Mouse (Mus musculus) embryo, embryonic 10.5 days (tissue): Measurements from ENCODE around the gene Trpc4ap.
"Not testable (repeated sequence)": the region's sequence is repeated elsewhere in the genome, so short reads cannot be mapped to it uniquely, and the experiment has no call there.

Experiments
- DNase-seq: peaks from one replicate; pipeline ENCODE4 v3.0.0-alpha.2; 2015; ENCODE audit warnings: low spot score

Trpc4ap gene

DNA sequence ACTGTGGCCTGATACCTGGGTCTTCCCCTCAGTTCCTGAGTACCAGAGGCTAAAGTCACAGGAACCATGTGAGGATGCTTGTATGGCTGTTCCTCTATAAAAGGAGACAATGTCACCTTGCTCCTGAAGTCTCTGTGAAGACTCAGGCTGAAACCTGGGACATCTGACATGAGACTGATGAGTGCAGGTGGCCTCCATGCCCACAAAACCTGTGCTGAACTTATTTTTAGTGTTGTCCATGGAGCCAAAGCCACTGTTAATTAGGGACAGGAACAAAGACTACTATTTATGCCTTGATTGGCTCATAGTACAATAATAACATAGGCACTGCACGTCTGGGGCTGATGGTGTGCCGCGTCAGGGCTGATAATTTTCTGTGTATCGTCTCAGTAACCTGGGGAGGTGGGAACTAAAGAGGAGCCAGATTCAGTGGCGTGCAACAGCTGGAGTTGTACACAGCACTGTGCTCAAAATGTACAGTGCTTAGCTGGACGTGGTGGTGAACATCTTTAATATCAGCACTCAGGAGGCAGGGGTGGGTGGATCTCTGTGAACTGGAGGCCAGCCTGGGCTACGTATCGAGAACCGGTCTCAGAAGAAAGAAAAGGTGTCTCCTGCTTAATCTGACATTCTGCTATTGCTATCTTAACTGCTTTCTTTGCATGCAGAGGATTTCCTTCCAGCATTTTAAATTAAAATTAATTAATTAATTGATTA, 80.2 kb downstream of the Trpc4ap start:
- no peak for DNase-seq

DNA sequence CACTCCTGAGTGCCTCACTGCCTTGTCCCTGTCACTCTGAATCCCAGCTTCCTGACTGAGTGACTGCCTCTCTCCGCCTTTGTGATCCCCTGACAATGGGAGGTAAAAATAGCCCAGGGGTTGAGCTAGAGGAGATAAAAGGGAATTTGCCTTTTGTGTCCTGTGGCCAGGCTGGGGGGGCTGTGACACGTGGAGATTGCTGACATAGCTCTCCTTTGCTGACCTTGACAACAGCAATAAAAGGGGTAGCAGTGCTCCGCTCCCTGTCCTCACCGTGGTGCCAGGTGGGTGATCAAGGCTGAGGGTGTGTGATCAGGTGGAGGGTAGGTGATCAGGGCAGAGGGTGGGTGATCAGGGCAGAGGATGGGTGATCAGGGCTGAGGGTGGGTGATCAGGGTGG, 81.2 kb downstream of the Trpc4ap start, which contains the start of gene Myh7b:
Gene Myh7b, plus strand, starts transcription at position 235 of the 400 bp plus-strand sequence.
- DNase-seq, result no peak

DNA sequence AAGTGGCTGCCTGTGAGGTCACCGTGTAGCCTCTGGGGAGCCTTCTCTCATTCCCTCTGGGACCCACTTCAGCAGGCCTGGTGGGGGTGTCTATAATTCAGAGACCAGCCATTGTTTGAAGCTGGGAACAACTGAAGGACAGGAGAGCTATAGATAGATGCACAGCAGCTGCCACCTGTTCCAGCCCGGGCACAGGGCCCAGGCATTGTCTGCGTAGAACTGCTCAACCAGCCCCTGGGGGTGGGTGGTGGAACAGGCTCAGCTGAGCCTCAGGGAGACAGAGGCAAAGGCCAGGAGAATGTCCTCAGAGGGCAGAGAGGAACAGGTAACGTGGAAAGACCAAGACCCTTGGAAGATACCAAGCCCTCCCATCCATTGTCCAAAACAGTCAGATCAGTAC, 85.8 kb downstream of the Trpc4ap start:
- no peak for DNase-seq

DNA sequence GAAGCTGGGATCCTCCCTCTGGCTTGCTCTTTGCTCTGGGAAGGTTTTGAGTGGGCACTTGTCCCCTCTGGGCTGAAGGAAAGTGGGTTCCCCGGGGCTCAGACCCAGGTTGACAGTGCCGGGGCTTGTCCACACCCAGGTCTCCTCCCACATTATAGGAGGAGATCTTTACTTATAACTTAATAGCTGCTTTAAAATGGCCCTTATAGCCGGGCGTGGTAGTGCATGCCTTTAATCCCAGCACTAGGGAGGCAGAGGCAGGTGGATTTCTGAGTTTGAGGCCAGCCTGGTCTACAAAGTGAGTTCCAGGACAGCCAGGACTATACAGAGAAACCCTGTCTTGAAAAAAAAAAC, 87.0 kb downstream of the Trpc4ap start:
- DNase-seq, result not testable (repeated sequence)

DNA sequence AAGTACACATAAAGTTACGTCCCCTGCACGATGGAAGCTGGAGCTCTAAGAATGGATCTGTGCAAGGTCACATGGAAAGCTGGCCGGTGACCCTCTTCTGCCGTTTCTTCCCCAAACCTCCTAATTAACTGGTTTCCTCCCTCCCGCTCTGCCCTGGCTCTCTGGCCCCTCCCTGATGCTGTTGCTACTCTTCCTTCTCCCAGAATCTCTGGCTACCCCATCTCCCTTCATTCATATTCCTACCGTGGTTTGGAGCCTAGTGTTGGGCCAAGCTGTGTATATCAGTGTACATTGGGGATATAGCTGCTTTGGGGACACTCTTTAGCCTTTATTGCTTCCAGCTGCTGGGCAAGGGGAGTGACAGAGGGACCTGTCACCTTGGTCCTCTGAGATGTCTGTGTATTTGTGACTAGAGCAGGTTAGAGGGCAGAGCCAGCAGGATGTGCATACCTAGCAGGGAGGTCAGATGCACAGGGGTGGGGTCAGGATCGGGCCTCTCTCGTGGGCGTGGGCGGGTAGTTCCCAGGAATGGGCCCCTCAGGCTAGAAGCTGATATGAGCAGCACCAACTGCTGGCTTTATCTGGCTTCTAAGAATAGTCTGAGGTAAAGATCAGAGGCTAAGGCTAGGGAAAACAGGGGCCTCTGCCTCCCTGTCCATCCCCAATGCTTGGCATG, 87.5 kb downstream of the Trpc4ap start:
- DNase-seq, result no peak

DNA sequence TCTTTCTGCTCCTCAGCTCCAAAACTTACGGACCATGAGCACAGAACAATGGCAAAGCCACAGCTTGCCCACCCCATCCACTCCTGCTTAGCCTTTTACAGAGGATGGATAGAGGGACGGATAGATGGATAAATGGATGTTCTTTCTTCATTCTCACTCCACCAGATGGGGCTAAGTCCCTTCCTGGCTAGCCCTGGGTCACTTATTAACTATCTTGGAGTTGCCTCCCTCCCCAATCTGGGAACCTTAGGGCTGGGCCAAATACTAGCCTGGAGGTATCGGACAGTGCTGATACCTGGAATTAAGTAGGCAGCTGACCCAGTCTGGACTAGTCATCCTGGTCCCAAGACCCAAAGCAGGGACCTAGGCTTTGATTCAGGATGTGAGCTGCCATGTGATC, 88.5 kb downstream of the Trpc4ap start:
- no peak for DNase-seq

DNA sequence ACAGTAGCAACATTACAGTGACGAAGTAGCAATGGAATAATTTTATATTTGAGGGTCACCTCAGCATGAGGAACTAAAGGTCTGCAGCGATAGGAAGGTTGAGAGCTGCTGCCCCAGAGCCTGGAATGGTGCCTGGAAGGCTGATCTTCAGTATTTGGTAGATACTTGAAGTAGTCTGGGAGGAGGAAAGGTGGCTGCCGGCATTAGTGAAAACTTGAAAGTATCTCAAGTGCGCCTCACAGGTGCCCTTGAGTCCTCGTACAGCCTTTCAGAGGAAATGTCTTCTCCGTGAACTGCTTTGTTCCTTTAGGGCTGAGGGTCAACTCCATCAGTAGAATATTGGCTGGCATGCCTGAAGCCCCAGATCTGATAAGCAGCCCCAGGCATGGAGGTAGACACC, 96.7 kb downstream of the Trpc4ap start:
- no peak for DNase-seq

DNA sequence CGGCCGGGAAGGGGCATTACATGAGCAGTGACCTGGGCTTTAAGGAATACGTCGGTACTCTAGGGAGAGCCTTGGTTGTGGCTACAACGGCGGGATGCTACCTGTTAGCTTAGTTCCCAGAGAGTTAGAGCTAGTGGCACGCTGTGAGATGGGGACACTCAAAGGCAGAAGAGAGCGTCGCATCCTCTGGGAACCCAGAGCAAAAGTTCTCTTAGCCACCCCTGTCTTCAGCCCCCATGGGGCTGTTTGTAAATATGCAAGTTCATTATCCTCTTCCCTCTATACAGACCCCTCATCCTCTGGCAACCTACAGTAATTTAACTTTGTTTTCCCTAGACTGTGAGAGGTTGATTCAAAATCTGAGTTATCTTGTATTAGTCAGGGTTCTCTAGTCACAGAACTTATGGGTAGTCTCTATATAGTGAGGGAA, 99.3 kb downstream of the Trpc4ap start:
- no peak for DNase-seq

DNA sequence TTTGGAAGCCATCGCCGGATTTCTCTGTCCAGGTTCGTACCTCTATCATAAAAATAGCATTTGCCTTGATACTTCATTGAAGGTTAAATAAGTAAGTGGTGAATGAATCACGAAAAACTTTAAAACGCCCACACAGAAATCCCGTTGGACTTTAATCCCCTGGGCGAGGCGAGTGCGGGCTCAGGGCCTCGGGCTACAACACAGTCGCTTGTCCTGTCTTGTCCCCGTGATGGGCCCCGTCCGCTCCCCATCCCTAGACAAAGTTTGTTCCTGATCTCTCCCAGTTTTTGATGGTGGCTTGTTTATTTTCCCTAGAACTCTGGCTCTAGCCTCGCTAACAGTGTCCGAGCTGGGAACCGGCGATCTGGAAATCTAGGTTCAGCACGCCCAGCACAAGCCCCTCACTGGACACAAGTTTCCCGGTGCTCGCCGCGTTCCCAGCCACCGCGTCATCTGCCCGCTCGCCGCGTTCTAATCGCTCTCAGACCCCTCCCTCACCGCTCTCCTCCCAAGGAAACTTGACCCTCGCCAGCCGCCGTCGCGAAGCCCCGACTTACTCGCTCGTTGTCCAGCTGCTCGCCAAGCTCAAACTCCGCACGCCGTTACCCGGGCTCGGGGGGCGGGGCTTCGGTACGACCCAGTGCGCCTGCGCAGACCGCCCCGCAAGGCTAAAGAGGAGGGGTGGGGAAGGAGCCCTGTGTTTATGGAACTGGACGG, 99.9 kb downstream of the Trpc4ap start, which contains the start of gene Gss:
Gene Gss, minus strand, starts transcription at position 674 of the 717 bp plus-strand sequence.
- peak; percentile 98 for DNase-seq

DNA sequence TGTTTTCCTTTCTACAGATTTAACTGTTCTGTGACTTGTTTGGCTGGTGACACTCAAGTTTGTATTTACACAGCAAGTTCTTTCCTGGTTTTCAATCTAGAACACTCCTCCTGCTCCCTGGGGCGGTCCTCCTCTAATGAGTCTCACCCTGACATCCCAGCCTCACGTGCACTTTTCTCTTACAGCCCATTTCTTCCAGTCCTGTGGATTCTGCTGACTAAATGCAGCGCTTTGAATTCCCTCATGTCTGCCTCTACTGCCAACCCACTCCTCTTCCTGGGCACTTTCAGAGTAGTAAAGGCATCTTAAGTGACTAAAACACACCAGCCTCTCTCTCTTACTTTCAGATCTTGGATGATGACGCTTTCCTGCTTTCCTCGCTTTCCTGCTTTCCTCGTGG, 100.5 kb downstream of the Trpc4ap start:
- DNase-seq, result no peak

DNA sequence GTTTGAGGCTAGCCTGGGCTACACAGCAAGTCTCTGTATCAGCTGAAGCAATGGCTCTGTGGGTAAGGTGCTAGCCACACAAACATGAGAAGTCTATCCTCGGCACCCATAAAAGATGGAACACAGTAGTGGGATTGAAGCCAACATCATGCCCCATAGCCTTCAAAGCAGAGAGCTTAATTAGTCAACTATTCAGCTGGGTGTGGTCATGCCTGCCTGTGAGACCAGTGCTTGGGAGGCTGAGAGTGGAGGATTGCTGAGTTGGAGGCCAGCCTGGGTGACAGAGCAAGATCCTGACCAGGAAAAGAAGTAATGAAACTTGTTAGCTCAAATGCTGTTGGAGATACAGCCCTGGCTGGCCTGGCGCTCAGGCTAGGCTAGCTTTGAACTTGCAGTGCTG, 101.3 kb downstream of the Trpc4ap start:
- DNase-seq, result no peak

DNA sequence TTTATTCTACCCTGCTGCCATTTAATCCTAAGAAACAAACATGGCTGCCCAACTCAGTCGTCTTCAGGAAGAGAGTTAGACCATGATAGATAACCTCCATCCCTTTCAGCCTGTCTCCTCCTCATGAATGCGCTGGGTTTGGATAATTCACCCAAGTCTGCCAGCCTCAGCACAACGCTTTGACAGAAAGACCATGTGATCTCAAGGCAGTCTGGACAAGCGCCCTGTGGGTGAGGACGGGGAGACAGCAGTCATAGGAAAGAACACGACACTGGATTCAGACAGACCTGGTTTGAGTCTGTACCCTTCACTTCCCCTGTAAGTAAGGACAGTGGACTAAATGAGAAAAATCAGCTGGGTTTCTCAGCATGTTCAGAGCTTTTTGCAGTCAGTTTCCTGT, 102.7 kb downstream of the Trpc4ap start:
- no peak for DNase-seq

DNA sequence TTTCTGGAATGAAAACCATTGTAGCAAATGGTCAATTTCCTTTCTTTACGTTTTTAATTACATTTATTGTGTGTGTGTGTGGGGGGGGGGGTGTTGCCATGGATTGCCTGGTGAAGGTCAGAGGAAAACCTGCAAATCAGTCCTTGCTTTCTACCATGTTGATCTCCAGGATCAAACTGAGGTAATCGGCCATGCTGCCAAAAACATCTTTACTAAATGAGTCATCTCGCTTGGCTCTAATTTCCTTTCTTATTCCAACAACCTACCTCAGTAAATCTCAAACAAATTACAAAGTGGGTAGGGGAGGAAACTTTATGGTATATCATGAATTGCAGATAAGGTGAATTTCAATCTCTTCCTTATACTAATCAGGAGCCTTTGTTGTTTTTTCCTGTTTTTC, 104.0 kb downstream of the Trpc4ap start:
- no peak for DNase-seq

DNA sequence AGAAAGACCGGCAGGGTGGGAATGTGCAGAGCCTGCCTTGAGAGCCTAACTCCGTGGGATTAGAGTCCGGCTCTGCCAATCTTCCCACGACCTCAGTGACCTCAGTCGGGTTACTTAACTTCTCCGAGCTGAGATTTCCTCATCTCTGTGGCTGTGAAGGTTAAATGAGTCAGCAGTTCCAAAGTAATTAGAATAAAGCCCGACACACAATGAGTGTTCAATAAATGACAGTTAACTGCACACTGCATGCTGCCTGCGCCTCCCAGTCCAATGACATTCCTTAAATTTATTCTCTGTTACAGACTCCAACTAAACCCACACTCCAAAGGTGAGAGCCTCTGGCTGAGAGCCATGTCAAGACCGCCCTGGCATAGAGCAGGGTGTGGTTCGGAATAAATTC, 106.7 kb downstream of the Trpc4ap start:
- DNase-seq, result no peak

DNA sequence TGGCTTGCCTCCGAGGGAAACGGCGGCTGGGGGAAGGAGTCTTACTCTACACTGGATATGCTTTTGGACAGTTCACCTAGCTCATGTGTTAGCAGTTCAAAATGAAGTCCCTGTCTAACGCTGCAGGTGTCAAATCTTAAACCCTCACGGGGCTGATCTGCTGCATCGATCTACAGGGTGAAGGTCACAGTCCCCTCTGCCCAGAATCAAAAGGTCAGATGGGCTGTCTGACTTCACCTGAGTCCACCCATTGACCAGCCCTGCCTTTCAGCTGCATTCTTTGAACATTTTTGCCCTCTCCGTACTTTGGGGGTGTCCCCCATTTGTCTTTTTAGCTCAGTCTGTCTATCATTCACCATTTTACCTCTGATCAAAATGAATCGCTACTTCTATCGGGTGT, 107.1 kb downstream of the Trpc4ap start:
- DNase-seq, result no peak
